Mouse (Mus musculus) cerebellum, adult 11 months (tissue): Measurements from ENCODE around the gene Ranbp6.

Experiments
- DNase-seq: peaks from one replicate; pipeline ENCODE4 v3.0.0; 2022

Ranbp6 gene

DNA sequence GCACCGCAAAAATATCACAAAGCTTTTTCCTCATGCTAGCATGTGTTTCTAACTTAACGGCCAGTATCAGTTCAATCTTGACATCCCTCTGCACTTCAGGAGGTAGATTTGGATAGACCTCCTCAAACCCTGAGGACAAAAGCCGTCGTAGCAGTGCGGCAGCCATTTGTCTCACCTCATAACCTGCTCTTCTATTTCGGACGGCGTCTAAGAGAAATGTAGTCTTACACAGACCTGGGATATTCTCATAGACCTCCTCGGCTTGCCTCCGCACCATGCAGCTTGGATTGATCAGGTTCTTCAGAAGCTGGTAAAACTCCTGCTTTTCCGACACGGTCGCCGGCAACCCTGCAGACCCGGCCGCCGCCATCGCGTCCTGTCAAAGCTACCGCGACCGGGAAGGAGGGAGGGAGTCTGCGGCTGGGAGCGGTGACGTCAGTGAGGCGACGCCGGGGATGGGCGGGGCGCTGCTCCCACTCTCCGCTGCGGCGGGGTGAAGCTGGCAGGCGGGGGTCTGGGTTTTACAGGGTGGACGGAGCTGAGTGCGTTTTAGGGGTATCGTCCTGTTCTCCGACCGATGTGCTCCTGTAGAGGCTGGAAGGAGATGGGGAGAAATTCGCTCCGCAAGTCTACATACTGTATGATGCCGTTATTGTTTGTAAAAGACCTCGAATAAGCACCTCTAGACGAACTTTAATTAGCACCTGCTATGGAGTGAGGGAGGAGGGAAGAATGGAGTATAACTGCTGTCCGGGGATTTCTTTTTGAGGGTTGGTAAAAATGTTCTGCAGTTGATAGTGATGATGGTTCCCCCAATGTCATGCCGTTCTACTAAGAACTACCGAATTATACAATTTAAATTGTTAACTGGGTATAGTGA is at the start of gene Ranbp6:
TSS of gene Ranbp6 (minus strand) at position 394 of the 880 bp plus-strand sequence.
- DNase-seq = peak; percentile 91

- no peak for DNase-seq
These were observed 48.0 kb upstream of the Ranbp6 start for GRCm38 (mm10) chr19:29860816-29861215.

- DNase-seq = no peak
These were observed 44.5 kb upstream of the Ranbp6 start for GRCm38 (mm10) chr19:29857267-29857666.

DNA sequence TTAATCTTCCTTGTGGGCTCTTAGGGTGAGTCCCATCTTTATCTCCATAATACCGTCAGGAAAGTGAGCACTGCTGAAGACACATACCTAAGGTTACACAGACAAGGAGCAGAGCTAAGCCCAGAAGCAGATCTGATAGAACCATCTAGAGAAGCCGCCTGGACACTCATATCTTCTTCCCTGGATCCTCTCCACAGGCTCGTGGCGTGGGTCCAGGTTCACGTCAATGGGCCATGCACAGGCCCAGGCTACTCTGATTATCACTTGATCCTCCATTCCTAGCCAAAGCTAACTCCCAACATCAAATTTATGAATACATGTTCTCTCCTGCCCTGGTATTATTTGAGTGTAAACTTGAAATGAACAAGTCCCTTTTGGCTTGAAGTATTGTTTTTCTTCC is 40.9 kb upstream of the Ranbp6 start:
- no peak for DNase-seq

- DNase-seq = no peak
These were observed 38.4 kb upstream of the Ranbp6 start for GRCm38 (mm10) chr19:29851036-29851690.

GRCm38 (mm10) chr19:29849924-29850551 is 37.3 kb upstream of the Ranbp6 start:
- no peak for DNase-seq

DNA sequence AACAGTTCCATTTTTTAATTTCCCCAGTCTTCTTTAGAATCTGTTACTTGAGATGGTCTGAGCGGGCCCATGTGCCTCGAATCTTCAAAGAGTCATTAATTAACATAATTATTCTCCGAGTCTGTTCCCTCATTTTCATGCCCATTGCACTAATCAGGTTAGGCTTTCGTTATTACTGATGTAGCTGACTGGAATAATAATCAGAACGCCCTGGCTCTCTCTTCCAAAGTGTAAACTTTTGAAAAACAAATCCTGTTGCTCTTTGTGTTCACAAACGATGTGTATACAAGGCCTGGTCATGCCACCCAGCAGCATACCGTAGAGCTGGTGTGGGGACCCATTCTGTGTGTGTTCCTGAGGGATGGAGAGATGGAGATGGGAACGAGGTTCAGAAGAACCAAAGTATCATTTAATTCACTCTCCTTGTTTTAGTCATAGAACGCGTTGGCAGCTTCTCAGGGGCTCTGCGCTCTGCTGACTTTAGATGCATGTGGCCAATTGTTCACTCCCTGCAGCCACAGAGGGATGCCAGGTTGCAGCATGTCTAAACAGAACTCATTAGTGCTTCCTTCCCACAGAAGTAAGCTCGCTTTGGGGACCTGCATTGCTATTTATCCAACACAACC is 31.4 kb upstream of the Ranbp6 start:
- no peak for DNase-seq

GRCm38 (mm10) chr19:29843641-29844035 is 30.9 kb upstream of the Ranbp6 start:
- no peak for DNase-seq

DNA sequence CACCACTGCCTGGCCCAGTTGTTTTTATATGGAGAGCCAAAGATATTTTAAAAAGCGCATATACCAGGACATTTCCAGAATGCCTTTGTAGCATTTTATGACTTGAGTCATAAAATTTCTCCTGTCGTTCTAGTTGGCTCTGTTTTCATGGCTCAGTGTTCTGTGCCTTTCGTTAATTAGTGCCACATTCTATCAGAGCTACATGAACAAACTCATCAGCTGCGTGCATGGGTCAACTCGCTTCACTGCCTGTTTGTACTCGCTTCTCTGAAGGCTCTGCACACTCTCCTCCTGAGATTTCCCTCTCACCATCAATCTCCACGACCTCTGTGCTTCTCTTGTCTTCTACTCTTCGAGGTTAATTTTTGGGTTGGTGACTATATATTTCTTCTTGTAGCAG is 30.2 kb upstream of the Ranbp6 start:
- DNase-seq = no peak

DNA sequence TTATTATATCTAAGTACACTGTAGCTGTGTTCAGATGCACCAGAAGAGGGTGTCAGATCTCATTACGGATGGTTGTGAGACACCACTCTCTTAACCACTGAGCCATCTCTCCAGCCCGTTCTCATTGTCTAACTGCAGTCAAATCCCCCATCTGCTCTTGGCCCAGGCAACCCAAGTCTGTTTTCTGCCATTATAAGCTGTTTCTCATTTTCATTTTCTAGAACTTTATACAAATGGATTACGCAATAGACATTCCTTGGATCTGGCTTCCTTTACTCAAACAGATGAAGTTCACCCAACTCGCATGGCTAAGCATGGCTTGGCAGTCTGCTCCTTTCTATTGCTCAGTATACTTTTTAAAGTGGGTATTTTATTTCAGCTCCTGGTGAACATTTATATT is 27.9 kb upstream of the Ranbp6 start:
- DNase-seq = no peak

- no peak for DNase-seq
These were observed 25.9 kb upstream of the Ranbp6 start for GRCm38 (mm10) chr19:29838636-29839135.

GRCm38 (mm10) chr19:29838171-29838570 is 25.4 kb upstream of the Ranbp6 start:
- DNase-seq = no peak

DNA sequence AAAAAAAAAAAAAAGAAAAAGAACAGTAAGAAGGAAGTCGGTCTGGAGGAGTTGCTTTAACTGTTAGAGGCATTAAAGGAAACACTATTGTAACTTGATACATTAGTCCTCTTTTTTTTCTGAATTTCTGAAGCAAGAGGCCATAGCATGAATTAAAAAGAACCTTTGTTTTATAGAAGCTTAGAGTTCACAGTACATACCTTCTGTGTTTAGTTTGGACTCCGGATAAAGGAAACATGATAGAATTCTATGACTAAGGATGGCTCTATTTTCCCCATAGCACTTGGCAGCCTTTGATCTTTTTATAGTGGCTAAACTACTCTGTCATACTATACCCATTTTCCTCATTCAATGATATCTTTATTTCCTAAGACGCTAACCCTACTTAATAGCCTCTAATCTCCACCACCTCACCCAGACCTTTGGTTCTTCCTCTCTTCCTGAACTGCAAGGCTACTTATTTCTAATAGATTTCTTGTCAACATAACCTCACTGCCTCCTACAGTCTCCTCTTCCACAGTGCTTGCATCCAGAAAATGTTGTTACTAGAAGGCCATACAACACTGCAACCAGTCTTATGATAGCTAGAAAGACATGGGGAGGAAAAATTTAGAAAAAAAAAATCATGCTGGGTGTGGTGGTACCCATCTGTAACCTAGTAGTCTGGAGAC is 22.7 kb upstream of the Ranbp6 start:
- DNase-seq = no peak

GRCm38 (mm10) chr19:29830911-29831310 is 18.1 kb upstream of the Ranbp6 start:
- DNase-seq = no peak

DNA sequence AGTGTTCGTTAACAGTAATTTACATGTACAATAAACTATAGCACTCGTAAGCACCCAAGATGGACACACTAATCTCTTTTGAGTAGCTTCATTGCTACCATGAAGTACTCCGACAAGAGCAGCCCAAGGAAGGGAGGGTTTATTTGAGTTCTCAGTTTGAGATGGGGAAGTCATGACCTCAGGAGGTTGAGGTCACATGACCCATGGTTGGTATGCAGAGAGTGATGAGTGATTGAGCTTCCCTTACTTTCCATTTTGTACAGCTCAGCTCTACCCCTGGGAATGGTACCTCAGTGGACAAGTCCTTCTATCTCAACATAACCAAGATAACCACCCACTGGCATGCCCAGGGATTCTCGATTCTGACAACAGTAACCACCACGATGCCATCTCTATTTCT is 15.8 kb upstream of the Ranbp6 start:
- DNase-seq = no peak

GRCm38 (mm10) chr19:29826686-29827085 is 13.9 kb upstream of the Ranbp6 start:
- DNase-seq = no peak

DNA sequence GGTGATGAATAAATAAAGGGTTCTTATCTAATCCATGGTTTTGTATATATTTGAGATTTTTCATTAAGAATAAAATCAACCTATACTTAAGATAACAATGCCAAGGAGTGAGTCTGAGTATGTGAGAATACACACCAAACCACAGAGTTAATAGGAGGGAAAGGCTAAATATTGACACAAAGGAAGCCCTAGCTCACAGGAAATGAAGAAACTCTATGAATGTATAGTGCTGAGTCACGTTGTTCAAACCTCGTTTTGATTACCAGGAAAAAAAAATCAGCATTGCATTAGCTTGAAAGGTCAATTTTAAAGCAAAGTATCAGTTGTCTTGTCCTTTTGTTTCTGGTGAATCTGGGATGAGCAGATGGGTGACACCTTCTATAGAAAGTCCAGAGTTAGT is 12.2 kb upstream of the Ranbp6 start:
- DNase-seq = no peak

DNA sequence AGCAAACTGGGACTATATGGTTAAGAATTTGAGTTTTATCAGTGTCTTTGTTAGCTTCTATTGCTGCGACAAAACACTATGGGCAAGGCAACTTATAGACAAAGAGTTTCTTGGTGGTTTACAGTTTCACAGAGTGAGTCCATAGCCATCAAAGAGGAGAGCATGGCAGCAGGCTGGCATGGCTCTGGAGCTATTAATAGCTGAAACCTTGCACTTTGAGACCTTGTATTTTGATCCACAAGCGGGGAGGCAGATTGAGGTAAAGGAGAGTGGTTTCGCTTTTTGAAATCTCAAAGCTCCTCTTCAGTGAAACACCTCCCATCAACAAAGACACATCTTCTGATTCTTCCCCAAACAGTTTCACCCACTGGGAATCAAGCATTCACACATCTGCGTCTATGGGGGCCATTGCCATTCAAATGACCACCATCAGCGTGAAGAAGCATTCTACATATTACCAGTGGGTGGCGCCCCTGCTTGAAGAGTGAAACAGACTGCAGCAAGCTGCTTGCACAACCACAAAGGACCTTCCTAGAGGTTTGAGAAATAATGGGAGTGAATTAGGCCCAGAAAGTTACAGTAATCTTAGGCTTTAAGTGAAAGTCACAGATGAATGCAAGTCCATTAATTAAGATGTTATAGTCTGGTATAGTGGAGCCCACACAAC is 11.4 kb upstream of the Ranbp6 start:
- no peak for DNase-seq

DNA sequence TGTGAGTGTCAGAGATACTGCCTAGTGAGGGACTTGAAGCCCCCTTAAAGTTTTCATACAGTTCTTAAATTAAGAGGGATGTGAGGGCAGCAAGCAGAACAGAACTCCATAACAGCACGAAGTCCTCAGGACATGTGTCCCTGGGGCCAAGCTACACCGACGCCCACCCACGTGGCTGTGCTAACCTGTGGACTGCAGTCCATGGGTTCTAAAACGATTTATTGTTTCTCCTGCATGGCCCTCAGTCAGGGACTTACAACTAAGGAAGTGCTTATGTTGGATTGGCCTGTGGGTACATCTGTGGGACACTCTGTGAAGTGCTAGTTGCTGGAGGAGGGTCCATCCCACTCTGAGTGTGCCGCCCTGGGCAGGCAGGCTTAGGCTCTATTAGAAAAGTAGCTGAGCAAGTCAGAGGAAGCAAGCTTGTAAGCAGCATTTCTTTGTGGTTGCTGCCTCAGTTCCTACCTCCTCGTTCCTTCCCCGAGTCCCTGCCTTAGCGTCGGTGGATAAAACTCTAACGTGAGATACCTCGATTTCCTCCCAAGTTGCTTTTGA is 10.8 kb upstream of the Ranbp6 start:
- DNase-seq = no peak

GRCm38 (mm10) chr19:29820966-29821365 is 8.2 kb upstream of the Ranbp6 start:
- DNase-seq = no peak

DNA sequence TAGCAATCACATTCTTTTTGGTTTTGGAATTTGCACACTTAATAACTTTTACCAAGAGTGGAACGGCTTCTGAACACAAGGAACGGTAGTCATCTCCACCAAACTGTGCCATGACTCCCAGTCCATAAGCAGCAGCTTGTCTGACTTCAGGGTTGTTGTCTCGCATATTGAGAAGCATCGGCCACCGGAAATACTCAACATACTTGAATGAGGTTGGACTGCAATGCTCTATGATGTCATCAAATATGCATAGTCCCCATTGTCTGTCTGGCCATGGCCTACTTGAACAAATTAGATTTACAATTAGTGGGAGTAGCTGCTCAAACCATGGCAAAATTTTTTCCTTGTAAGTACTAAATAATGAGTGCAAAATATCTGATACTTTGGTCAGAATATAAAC is 2.8 kb downstream of the Ranbp6 start:
- no peak for DNase-seq
